Mouse (Mus musculus) brain, embryonic 14.5 days (tissue): Measurements from ENCODE around the gene 1810062G17Rik. TPM values are rescaled to one million over a fixed set of nuclear protein-coding genes. Genes with fewer than 3 reads are reported as not detected.

ENCODE experiments used
- DNase-seq: peaks from one replicate; pipeline ENCODE4 v3.0.0-alpha.2; 2011; ENCODE audit warnings: low read depth
- CTCF ChIP-seq: fragments of 200-500 bp; IDR thresholded peaks from 2 replicates; pipeline ENCODE4 v1.5.1; 2012; ENCODE audit warnings: inconsistent platforms, mild to moderate bottlenecking, moderate library complexity, borderline replicate concordance; ENCODE audit not compliant: insufficient read depth, insufficient read length; ENCODE audit errors: extremely low read depth
- POLR2A ChIP-seq: fragments of 200-500 bp; IDR thresholded peaks from 2 replicates; pipeline ENCODE4 v1.6.1; 2012; ENCODE audit warnings: mild to moderate bottlenecking, inconsistent platforms, borderline replicate concordance; ENCODE audit not compliant: poor library complexity, insufficient read depth, insufficient read length, severe bottlenecking; ENCODE audit errors: extremely low read depth
- polyA plus RNA-seq: library from polyadenylated mRNA; depleted of rRNA; stranded (reverse); fragments of >200 nt; gene quantifications from 2 replicates; pipeline ENCODE4 v1.2.3, GENCODE M21; 2012; rRNA removed

1810062G17Rik gene
- polyA plus RNA-seq, 1 experiment = 0.37 TPM

DNA sequence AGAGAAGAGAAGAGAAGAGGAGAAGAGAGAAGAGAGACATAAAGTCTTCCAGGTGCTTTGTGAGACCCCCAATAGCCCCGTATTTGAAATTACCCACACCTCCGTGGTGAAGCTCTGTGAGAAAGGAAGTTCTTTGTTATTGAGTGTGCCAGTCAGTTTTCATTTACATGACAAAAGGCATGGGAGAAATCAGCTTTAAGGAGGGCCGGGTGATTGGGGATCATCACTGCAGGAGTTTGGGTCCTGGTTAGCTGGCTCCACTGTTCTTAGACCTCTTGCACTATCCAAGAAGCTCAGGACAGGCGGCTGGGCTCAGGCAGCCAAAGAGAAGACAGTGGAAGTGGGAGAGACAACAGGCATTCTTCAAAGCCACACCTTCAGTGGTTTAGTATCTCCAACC lies 46.4 kb downstream of the 1810062G17Rik start:
- TF ChIP-seq POLR2A (no peak), CTCF (no peak)
- no peak for DNase-seq

DNA sequence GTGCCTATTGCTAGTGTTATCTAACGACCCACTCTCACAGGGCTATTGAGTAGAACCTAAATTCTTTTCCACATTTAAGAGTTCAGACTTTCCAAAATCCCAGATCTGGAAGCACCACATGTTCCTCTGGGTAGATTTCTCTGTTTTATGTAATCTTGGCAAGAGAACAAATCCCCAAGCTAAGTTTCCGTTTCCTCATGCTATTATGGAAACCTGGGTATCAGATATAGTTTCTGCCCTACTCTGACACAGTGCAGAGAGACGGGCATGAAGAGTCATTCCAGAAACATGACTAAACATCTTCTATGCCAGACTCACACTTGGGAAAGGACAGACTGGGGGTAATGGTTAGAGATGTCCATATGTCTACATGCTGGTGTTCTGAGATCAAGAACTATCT lies 48.7 kb downstream of the 1810062G17Rik start:
- DNase-seq = no peak
- TF ChIP-seq CTCF (no peak), POLR2A (no peak)

DNA sequence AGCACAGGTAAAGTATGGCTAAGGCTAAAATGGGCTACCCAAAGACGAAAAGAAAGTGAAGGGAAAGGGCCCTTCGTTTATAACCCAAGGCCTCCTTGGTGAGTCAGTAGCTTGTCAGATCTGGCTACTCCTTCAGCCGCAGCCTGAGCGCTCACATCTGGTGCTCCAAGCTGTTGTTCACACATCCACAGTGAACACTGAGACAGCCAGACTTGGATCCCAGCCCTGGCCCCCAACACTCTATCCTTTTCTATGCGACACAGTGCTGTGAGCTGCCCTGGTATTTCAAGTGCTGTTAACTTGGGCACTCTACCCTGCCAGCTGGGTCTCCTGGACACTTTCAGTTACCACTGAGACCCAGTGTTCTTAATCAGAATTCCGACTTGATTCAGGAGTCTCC lies 54.6 kb downstream of the 1810062G17Rik start:
- DNase-seq = peak; percentile 72
- no peak for TF ChIP-seq POLR2A
- TF ChIP-seq CTCF = no peak

DNA sequence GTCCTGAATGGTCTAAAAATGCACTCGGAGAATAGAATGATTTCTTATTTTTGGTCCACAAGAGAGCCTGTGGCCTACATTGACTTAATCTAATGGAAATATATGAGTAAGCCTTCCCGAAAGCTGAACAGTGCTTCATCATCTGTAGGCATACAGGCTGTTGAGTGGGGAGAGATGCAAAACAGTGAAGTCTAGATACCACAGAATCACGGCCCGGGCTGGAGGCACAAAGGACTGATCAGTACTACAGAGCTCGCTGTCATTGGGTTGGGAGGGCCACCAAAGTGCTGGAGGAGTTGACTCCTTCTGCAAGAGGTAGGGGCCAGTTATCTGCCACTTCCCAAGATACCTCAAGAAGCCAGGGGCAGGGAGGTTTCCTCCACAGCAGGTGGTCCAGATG lies 55.0 kb downstream of the 1810062G17Rik start:
- DNase-seq = no peak
- TF ChIP-seq CTCF (no peak), POLR2A (no peak)

DNA sequence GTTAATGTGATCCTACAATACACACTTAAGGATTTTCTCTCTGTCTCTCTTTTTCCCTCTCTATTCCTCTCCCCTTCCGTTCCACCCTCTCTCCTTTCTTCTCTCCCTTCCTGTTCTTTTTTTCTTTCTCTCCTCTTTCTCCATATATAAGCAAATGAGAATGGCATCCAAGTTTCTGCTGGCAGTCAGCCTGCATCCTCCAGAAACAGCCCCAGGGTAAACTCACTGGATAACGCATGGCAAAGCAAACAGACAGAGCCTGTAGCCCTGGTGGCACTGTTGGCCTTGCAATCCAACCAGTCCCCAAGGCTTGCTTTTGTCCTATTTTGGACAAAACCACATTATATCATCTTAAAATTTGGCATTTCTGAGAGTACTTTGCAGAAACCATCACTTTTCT lies 55.5 kb downstream of the 1810062G17Rik start:
- TF ChIP-seq POLR2A = no peak
- TF ChIP-seq CTCF = no peak
- peak; percentile 62 for DNase-seq

Other genes with a start within 250 kb of the 1810062G17Rik start
- 52.4 and 66.1 TPM in 2 replicates for gene Anxa5, start within 50 bp of the 1810062G17Rik start, polyA plus RNA-seq
- gene Gm11549, start 45.9 kb downstream of the 1810062G17Rik start, polyA plus RNA-seq = 0.35 and 0.40 TPM in 2 replicates
- 41.2 and 45.7 TPM in 2 replicates for gene Exosc9, start 76.7 kb downstream of the 1810062G17Rik start, polyA plus RNA-seq
- 45.0 and 73.5 TPM in 2 replicates for gene Ccna2, start 96.2 kb downstream of the 1810062G17Rik start, polyA plus RNA-seq
- 13.7 and 15.6 TPM in 2 replicates for gene Bbs7, start 137.5 kb downstream of the 1810062G17Rik start, polyA plus RNA-seq
- 8.7 and 11.9 TPM in 2 replicates for gene Trpc3, start 214.2 kb downstream of the 1810062G17Rik start, polyA plus RNA-seq